Mouse (Mus musculus) midbrain, embryonic 11.5 days (tissue): Measurements from ENCODE around the gene Saa4. TPM values are rescaled to one million over a fixed set of nuclear protein-coding genes. Genes with fewer than 3 reads are reported as not detected.
"Not testable (repeated sequence)": the region's sequence is repeated elsewhere in the genome, so short reads cannot be mapped to it uniquely, and the experiment has no call there.

Source experiments
- ATAC-seq: fragments of 200-750 bp; cut with Nextera tagmentation; 2 replicates; pipeline ENCODE4 v1.8.0; 2017; ENCODE audit warnings: moderate TSS enrichment, moderate library complexity; ENCODE audit not compliant: low FRiP score
- DNase-seq: peaks from one replicate; pipeline ENCODE4 v3.0.0; 2015; ENCODE audit warnings: low spot score; ENCODE audit errors: missing footprints
- H3K27ac ChIP-seq: fragments of 300-500 bp; sonication (generic); 2 replicates; pipeline ENCODE4 v1.5.1; 2014; ENCODE audit warnings: low read depth, low read length
- H3K27me3 ChIP-seq: fragments of 300-500 bp; sonication (generic); 2 replicates; pipeline ENCODE4 v1.6.1; 2014; ENCODE audit warnings: mild to moderate bottlenecking, low read length, moderate library complexity, mixed read lengths; ENCODE audit not compliant: control insufficient read depth, insufficient read depth
- H3K36me3 ChIP-seq: fragments of 300-500 bp; sonication (generic); 2 replicates; pipeline ENCODE4 v1.6.1; 2014; ENCODE audit warnings: mild to moderate bottlenecking, low read length, moderate library complexity, mixed read lengths; ENCODE audit not compliant: control insufficient read depth, insufficient read depth
- H3K4me1 ChIP-seq: fragments of 300-500 bp; sonication (generic); 2 replicates; pipeline ENCODE4 v1.6.1; 2014; ENCODE audit warnings: low read length; ENCODE audit not compliant: control insufficient read depth, insufficient read depth
- H3K4me2 ChIP-seq: fragments of 300-500 bp; sonication (generic); 2 replicates; pipeline ENCODE4 v1.6.1; 2014; ENCODE audit warnings: mild to moderate bottlenecking, moderate library complexity
- H3K4me3 ChIP-seq: fragments of 300-500 bp; sonication (generic); 2 replicates; pipeline ENCODE4 v1.5.1; 2014; ENCODE audit warnings: low read depth, low read length
- H3K9ac ChIP-seq: fragments of 300-500 bp; sonication (generic); 2 replicates; pipeline ENCODE4 v1.6.1; 2014; ENCODE audit warnings: low read length
- H3K9me3 ChIP-seq: fragments of 300-500 bp; sonication (generic); 2 replicates; pipeline ENCODE4 v1.6.1; 2016; ENCODE audit warnings: low read length; ENCODE audit not compliant: control insufficient read depth
- WGBS: fragments of 180-500 bp; shearing (Covaris S2); extraction: QIAGEN DNeasy Blood & Tissue Kit; methylation state at CpG from one replicate; pipeline ENCODE4 v1.1.7; 2014; 5-methylcytosine and 5-hydroxymethylcytosine counted together
- polyA plus RNA-seq: library from polyadenylated mRNA; unstranded; fragments of >200 nt; fragmentation: Nextera tagmentation; extraction: Ambion mirVana; gene quantifications from 2 replicates; pipeline ENCODE4 v1.2.1, GENCODE M21; 2014

Saa4 gene
- polyA plus RNA-seq, 1 experiment from 2014 or later, result not detected

DNA sequence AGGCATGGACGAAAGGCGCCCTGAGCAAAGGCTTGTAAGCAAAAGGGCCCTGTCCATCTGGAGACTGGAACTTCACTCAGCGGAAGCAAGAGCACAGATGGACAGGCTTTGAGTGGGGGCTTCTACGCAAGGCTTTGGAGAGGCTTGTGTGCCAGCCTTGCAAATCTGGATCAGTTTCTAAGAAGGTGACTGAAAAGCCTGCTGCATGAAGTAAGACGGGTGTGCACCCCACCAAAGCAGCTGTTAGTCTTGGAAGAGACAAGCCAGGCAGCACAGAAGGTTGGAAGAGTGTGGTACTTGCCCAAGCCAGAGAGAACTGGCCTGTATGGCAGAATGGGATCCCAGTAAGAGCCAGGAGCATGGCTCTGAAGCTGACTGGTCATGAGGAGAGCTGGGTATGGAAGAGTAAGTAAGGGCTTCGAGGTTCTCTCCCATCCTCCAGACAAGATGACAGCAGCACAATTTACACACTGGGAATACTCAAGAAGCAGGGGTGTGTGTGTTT, 31.8 kb downstream of the Saa4 start:
- Histone ChIP-seq H3K9me3 (no peaks in the 10 kb centered on the region), H3K4me2 (no peak overlapping the region), H3K4me3 (no peak overlapping the region), H3K27me3 (no peaks in the 10 kb centered on the region), H3K27ac (no peak overlapping the region), H3K9ac (no peak overlapping the region), H3K4me1 (no peaks in the 10 kb centered on the region), H3K36me3 (peaks cover 23% of the 10 kb centered on the region)
- ATAC-seq, result no peak
- peak; percentile 33 for DNase-seq
- WGBS, result 94% methylated on average over 6 of the region's 6 CpGs

GRCm38 (mm10) chr7:46696754-46697153, 35.6 kb downstream of the Saa4 start:
- 79% methylated on average over 1 of the region's 1 CpGs for WGBS
- peaks cover 20% of the 10 kb centered on the region for H3K36me3 ChIP-seq

DNA sequence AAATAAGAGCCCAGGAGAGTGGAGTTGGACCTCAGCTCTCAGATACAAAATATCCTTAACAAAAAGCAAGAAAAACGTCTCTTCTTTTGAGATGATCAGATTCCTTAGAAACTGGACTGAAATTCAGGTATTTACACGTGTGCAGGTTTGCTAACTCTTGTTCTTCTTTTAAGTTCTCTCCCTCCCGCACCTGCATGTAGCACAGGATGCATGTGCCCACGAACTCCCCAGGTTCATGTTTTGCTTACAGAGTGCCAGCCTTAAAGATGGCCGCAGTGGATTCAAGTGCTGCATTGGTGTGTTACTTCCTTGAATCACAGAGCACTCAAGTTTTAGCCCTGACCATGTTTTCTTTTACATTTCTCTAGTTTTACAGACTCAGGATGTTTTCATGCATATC, 45.6 kb downstream of the Saa4 start:
- no peaks in the 10 kb centered on the region for H3K4me1 ChIP-seq

More at GRCm38 (mm10) chr7:46696754-46697153, 35.6 kb downstream of the Saa4 start:
- H3K27ac ChIP-seq, result no peak overlapping the region
- no peak for ATAC-seq
- H3K27me3 ChIP-seq, result no peaks in the 10 kb centered on the region
- no peaks in the 10 kb centered on the region for H3K9me3 ChIP-seq
- no peak overlapping the region for H3K4me2 ChIP-seq
- no peak overlapping the region for H3K4me3 ChIP-seq
- peak; percentile 2 for DNase-seq
- no peaks in the 10 kb centered on the region for H3K4me1 ChIP-seq
- no peak overlapping the region for H3K9ac ChIP-seq

GRCm38 (mm10) chr7:46680732-46681131, 51.7 kb downstream of the Saa4 start:
- H3K4me1 ChIP-seq, result no peaks in the 10 kb centered on the region
- H3K27me3 ChIP-seq, result no peaks in the 10 kb centered on the region
- H3K36me3 ChIP-seq, result no peaks in the 10 kb centered on the region
- H3K4me3 ChIP-seq, result no peak overlapping the region
- H3K9ac ChIP-seq, result no peak overlapping the region
- ATAC-seq, result no peak
- no peak overlapping the region for H3K4me2 ChIP-seq
- no peaks in the 10 kb centered on the region for H3K9me3 ChIP-seq
- no peak overlapping the region for H3K27ac ChIP-seq
- DNase-seq, result no peak

More for the DNA sequence above, 45.6 kb downstream of the Saa4 start:
- Histone ChIP-seq H3K36me3 (peaks cover 13% of the 10 kb centered on the region), H3K9me3 (no peaks in the 10 kb centered on the region), H3K4me3 (no peak overlapping the region), H3K4me2 (no peak overlapping the region), H3K27me3 (no peaks in the 10 kb centered on the region), H3K27ac (no peak overlapping the region), H3K9ac (no peak overlapping the region)
- 85% methylated on average over 5 of the region's 5 CpGs for WGBS
- DNase-seq (peak; percentile 75), ATAC-seq (no peak)

DNA sequence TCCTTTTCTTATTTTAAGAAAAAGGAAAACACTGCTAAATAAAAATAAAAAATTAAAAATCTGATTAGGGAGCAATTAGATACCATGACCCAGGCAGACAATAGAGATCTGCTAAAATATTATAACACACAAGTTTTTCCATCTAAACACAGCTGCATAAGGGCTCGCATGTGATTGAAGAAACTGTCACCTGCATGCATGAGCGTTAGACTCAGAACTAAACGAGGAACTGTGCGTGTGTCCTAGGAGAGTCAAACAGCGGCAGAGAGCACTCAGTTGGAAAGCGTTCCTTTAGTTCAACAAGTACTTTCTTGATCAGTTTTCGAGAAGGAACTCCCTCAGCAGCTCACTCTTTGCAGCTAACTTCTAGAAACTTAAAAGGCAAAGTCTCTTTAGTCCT, 53.4 kb downstream of the Saa4 start:
- not testable (repeated sequence) for H3K27ac ChIP-seq, H3K4me2 ChIP-seq, H3K27me3 ChIP-seq, H3K4me3 ChIP-seq, H3K36me3 ChIP-seq, H3K4me1 ChIP-seq, H3K9ac ChIP-seq, H3K9me3 ChIP-seq, ATAC-seq
- DNase-seq, result peak; percentile 39
- WGBS, result 93% methylated on average over 7 of the region's 7 CpGs

GRCm38 (mm10) chr7:46678417-46678816, 54.0 kb downstream of the Saa4 start:
- H3K27me3 ChIP-seq, result no peaks in the 10 kb centered on the region
- no peaks in the 10 kb centered on the region for H3K4me1 ChIP-seq
- no peak for ATAC-seq
- no peak overlapping the region for H3K4me2 ChIP-seq
- 89% methylated on average over 3 of the region's 3 CpGs for WGBS
- H3K27ac ChIP-seq, result no peak overlapping the region
- H3K9ac ChIP-seq, result no peak overlapping the region
- H3K4me3 ChIP-seq, result no peak overlapping the region
- DNase-seq, result peak; percentile 69
- H3K9me3 ChIP-seq, result no peaks in the 10 kb centered on the region
- no peaks in the 10 kb centered on the region for H3K36me3 ChIP-seq

Other genes starting within 250 kb of the Saa4 start
- gene Sergef, start 92.8 kb downstream of the Saa4 start, polyA plus RNA-seq, result 14.3 and 15.7 TPM in 2 replicates
- 0.21 and 0.59 TPM in 2 replicates for gene Tph1, start 60.1 kb downstream of the Saa4 start, polyA plus RNA-seq
- 42.4 and 44.1 TPM in 2 replicates for gene Saal1, start 21.9 kb downstream of the Saa4 start, polyA plus RNA-seq
- 0.07 TPM in 1 of 2 replicates, not detected in the other for gene Saa3, start 16.9 kb downstream of the Saa4 start, polyA plus RNA-seq
- not detected in 2 replicates for gene Saa1, start 10.4 kb upstream of the Saa4 start, polyA plus RNA-seq
- not detected in 2 replicates for gene Saa2, start 19.2 kb upstream of the Saa4 start, polyA plus RNA-seq
- gene Hps5, start 63.5 kb upstream of the Saa4 start, polyA plus RNA-seq, result 16.3 and 17.9 TPM in 2 replicates
- 58.0 and 62.4 TPM in 2 replicates for gene Gtf2h1, start 63.5 kb upstream of the Saa4 start, polyA plus RNA-seq
- gene Ldha, start 108.9 kb upstream of the Saa4 start, polyA plus RNA-seq, result 1,513 and 1,542 TPM in 2 replicates
- gene Ldhc, start 128.6 kb upstream of the Saa4 start, polyA plus RNA-seq, result not detected in 2 replicates
- gene Tsg101, start 187.4 kb upstream of the Saa4 start, polyA plus RNA-seq, result 342 and 362 TPM in 2 replicates
- gene Uevld, start 225.9 kb upstream of the Saa4 start, polyA plus RNA-seq, result 14.3 and 14.8 TPM in 2 replicates